Mouse (Mus musculus) naive thymus-derived CD4-positive, alpha-beta T cell, adult 2 months (primary cell): ENCODE data around the gene Spats2.
"Not testable (repeated sequence)": the region's sequence is repeated elsewhere in the genome, so short reads cannot be mapped to it uniquely, and the experiment has no call there.

Source experiments
- DNase-seq: peaks from one replicate; pipeline ENCODE4 v3.0.0-alpha.2; 2011; ENCODE audit warnings: low read depth

Gene Spats2

GRCm38 (mm10) chr15:99139669-99140068, 14.0 kb downstream of the Spats2 start:
- peak; percentile 65 for DNase-seq

- no peak for DNase-seq
Observed at GRCm38 (mm10) chr15:99150516-99150915, 24.8 kb downstream of the Spats2 start.

GRCm38 (mm10) chr15:99151324-99151723, 25.6 kb downstream of the Spats2 start:
- DNase-seq: no peak

- DNase-seq: peak; percentile 66
Observed at GRCm38 (mm10) chr15:99153466-99153865, 27.8 kb downstream of the Spats2 start.

- DNase-seq: not testable (repeated sequence)
Observed at GRCm38 (mm10) chr15:99154515-99154914, 28.8 kb downstream of the Spats2 start.

- no peak for DNase-seq
Observed at GRCm38 (mm10) chr15:99163512-99164365, 38.0 kb downstream of the Spats2 start.

GRCm38 (mm10) chr15:99172131-99172530, 46.4 kb downstream of the Spats2 start:
- no peak for DNase-seq

GRCm38 (mm10) chr15:99179639-99180038, 53.9 kb downstream of the Spats2 start:
- no peak for DNase-seq

GRCm38 (mm10) chr15:99184217-99184914, 58.6 kb downstream of the Spats2 start:
- no peak for DNase-seq

- no peak for DNase-seq
Observed at GRCm38 (mm10) chr15:99194358-99194757, 68.6 kb downstream of the Spats2 start.

- no peak for DNase-seq
Observed at GRCm38 (mm10) chr15:99195043-99195442, 69.3 kb downstream of the Spats2 start.

GRCm38 (mm10) chr15:99198761-99199160, 73.0 kb downstream of the Spats2 start:
- peak; percentile 62 for DNase-seq

- no peak for DNase-seq
Observed at GRCm38 (mm10) chr15:99205959-99206358, 80.2 kb downstream of the Spats2 start.

GRCm38 (mm10) chr15:99213183-99213582, 87.5 kb downstream of the Spats2 start:
- DNase-seq: no peak

GRCm38 (mm10) chr15:99214941-99215340, 89.2 kb downstream of the Spats2 start:
- peak; percentile 74 for DNase-seq

- no peak for DNase-seq
Observed at GRCm38 (mm10) chr15:99215741-99216463, 90.2 kb downstream of the Spats2 start.

GRCm38 (mm10) chr15:99217630-99218029, 91.9 kb downstream of the Spats2 start:
- no peak for DNase-seq

- DNase-seq: no peak
Observed at GRCm38 (mm10) chr15:99221315-99221952, 95.7 kb downstream of the Spats2 start.

- peak; percentile 34 for DNase-seq
Observed at GRCm38 (mm10) chr15:99222794-99223584, 97.3 kb downstream of the Spats2 start.

- DNase-seq: peak; percentile 65
Observed at GRCm38 (mm10) chr15:99223585-99224207, 98.0 kb downstream of the Spats2 start.
